Mouse (Mus musculus): ENCODE measurements at regions not wholly inside any gene's neighbourhood (a gene's known extent, or its start where the extent isn't known, plus 50 kb on each side); places are given as distances from the start of the nearest gene placed in this dataset.
"Not testable (repeated sequence)": the region's sequence is repeated elsewhere in the genome, so short reads cannot be mapped to it uniquely, and the experiment has no call there.

DNA sequence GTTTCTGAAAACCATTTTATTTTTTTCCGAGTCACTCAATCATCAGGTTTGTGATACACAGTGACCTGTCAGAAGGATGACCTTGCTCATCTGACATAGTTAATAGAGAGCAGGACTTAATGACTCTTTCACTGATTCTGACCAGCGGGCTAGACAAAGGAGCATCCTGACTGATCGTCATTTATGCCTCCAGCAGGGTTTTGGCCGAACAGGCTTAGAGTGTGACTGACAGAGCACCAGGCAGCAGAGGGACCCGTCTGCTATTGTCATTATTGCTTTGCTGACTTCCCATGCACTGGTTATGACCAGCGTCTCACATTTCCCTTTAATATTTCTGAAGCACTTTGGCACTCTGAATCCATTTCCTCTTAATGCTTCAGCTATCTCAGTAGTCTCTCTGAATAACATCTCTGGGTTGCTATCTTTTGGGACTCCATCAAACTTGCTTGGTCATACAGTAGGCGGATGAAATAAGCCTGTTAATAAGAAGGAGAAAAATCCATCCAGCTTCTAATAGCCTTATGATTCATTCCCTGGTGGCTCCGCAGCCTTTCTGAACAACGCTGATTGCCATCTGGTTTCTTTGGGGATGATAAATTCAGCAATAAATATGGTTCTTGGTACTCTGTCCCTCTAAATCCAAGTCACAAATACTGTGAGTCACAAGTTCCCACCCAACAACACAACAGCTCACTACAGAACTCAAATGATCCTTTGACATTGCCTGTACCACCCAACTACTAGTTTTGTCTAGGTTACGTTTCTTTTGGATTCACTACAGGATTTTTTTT is 820.8 kb upstream of the Sox9 start:
- Histone ChIP-seq H3K4me1 (no peaks in the 10 kb centered on the region), H3K27me3 (no peaks in the 10 kb centered on the region), H3K27ac (replicated peaks) (0 out of 2 replicates have a peak overlapping the region, but pooled peaks have one; percentile 42), H3K9ac (replicated peaks) (no peak overlapping the region), H3K36me3 (no peaks in the 10 kb centered on the region), H3K9me3 (no peaks in the 10 kb centered on the region), H3K4me2 (replicated peaks) (no peak overlapping the region), H3K4me3 (no peak overlapping the region)
- 0 out of 2 replicates have a peak, but pooled peaks have one; percentile 41 for ATAC-seq (ENCODE audit: low FRiP score, low read depth)
- WGBS = 60% methylated on average over 10 of the region's 10 CpGs

DNA sequence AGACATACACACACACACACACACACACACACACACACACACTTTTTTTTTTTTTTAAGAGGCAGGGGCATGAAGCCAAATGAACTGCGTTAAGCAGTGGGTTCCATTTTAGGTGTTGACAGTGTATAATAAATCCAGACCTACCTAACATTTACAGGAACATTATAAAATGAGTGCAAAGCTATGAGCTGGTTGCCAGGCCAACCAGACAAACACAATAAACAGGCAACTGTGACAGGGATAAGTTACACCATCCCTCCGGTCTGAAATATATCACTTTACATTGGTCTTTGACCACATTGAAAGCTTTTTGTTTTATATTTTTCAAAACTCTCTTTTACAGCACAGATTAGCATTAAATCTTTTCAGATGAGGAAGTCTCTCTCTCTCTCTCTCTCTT is 820.2 kb upstream of the Sox9 start:
- Histone ChIP-seq H3K9ac (replicated peaks) (no peak overlapping the region), H3K4me1 (no peaks in the 10 kb centered on the region), H3K27me3 (no peaks in the 10 kb centered on the region), H3K4me3 (no peak overlapping the region), H3K9me3 (no peaks in the 10 kb centered on the region), H3K27ac (replicated peaks) (no peak overlapping the region), H3K36me3 (no peaks in the 10 kb centered on the region), H3K4me2 (replicated peaks) (no peak overlapping the region)
- WGBS = 80% methylated on average over 2 of the region's 2 CpGs
- no peak for ATAC-seq (ENCODE audit: low FRiP score, low read depth)

- Histone ChIP-seq H3K36me3 (no peaks in the 10 kb centered on the region), H3K9me3 (no peaks in the 10 kb centered on the region), H3K4me2 (replicated peaks) (no peak overlapping the region), H3K4me1 (no peaks in the 10 kb centered on the region), H3K9ac (replicated peaks) (no peak overlapping the region), H3K27me3 (no peaks in the 10 kb centered on the region), H3K27ac (replicated peaks) (no peak overlapping the region), H3K4me3 (no peak overlapping the region)
- ATAC-seq (ENCODE audit: low FRiP score, low read depth) = no peak
- WGBS = 77% methylated on average over 6 of the region's 6 CpGs
Observed at GRCm38 (mm10) chr11:111964066-111964465, 818.0 kb upstream of the Sox9 start.

DNA sequence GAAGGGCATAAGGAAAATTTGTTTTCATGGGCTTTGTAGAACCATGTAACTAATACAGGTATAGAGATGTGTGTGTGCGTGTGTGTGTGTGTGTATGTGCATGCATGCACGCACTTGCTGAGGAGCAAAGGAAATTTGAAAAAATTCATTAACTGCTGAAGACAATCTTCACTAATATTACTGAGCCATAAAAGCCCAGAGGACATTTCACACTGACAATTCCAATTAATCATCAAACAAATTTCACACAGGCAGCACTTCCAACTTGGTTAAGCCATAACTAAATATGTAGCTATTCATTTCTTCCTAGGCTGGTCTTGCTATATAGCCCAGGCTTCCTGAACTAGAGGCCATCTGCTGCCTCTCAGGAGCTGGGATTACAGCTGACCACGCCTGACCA is 815.6 kb upstream of the Sox9 start:
- H3K27me3 ChIP-seq = no peaks in the 10 kb centered on the region
- WGBS = 92% methylated on average over 3 of the region's 3 CpGs
- no peaks in the 10 kb centered on the region for H3K9me3 ChIP-seq
- ATAC-seq (ENCODE audit: low FRiP score, low read depth) = no peak
- H3K36me3 ChIP-seq = no peaks in the 10 kb centered on the region
- H3K27ac ChIP-seq (replicated peaks) = no peak overlapping the region
- no peak overlapping the region for H3K4me3 ChIP-seq
- H3K4me1 ChIP-seq = no peaks in the 10 kb centered on the region
- H3K4me2 ChIP-seq (replicated peaks) = no peak overlapping the region
- H3K9ac ChIP-seq (replicated peaks) = no peak overlapping the region

GRCm38 (mm10) chr11:111971001-111971400 is 811.0 kb upstream of the Sox9 start:
- H3K9me3 ChIP-seq = no peaks in the 10 kb centered on the region
- no peak overlapping the region for H3K4me2 ChIP-seq (replicated peaks)
- no peak for ATAC-seq (ENCODE audit: low FRiP score, low read depth)
- no peaks in the 10 kb centered on the region for H3K4me1 ChIP-seq
- H3K27ac ChIP-seq (replicated peaks) = no peak overlapping the region
- WGBS = 84% methylated on average over 4 of the region's 4 CpGs
- no peak overlapping the region for H3K9ac ChIP-seq (replicated peaks)
- no peaks in the 10 kb centered on the region for H3K36me3 ChIP-seq
- H3K27me3 ChIP-seq = no peaks in the 10 kb centered on the region
- H3K4me3 ChIP-seq = no peak overlapping the region

GRCm38 (mm10) chr11:111978667-111979066 is 803.4 kb upstream of the Sox9 start:
- 90% methylated on average over 4 of the region's 4 CpGs for WGBS
- Histone ChIP-seq H3K27me3 (no peaks in the 10 kb centered on the region), H3K4me1 (no peaks in the 10 kb centered on the region), H3K27ac (replicated peaks) (no peak overlapping the region), H3K9ac (replicated peaks) (no peak overlapping the region), H3K4me2 (replicated peaks) (no peak overlapping the region), H3K4me3 (no peak overlapping the region), H3K36me3 (no peaks in the 10 kb centered on the region), H3K9me3 (no peaks in the 10 kb centered on the region)
- no peak for ATAC-seq (ENCODE audit: low FRiP score, low read depth)

DNA sequence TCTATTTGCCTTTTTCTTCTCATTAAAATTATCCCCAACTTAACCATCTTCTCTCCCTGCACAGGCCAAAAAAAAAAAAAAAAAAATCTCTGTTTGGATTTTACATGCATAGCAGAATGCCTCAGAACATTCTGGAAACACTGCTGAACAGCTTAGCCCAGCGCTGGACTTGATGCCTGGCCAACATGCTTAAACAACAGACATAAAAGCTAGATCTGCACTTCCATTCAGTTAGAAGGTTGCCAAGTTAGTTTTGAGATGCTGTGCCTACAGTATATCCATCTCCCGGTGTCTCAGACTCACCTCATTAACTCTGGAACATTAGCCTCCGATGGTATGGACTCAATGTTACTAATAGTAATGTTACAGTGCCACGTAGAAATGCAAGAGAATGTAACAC is 785.6 kb upstream of the Sox9 start:
- no peak overlapping the region for H3K9ac ChIP-seq (replicated peaks)
- H3K4me2 ChIP-seq (replicated peaks) = no peak overlapping the region
- H3K4me1 ChIP-seq = no peaks in the 10 kb centered on the region
- no peak overlapping the region for H3K27ac ChIP-seq (replicated peaks)
- 93% methylated on average over 4 of the region's 4 CpGs for WGBS
- ATAC-seq (ENCODE audit: low FRiP score, low read depth) = no peak
- no peaks in the 10 kb centered on the region for H3K27me3 ChIP-seq
- H3K9me3 ChIP-seq = no peaks in the 10 kb centered on the region
- H3K36me3 ChIP-seq = no peaks in the 10 kb centered on the region
- no peak overlapping the region for H3K4me3 ChIP-seq

DNA sequence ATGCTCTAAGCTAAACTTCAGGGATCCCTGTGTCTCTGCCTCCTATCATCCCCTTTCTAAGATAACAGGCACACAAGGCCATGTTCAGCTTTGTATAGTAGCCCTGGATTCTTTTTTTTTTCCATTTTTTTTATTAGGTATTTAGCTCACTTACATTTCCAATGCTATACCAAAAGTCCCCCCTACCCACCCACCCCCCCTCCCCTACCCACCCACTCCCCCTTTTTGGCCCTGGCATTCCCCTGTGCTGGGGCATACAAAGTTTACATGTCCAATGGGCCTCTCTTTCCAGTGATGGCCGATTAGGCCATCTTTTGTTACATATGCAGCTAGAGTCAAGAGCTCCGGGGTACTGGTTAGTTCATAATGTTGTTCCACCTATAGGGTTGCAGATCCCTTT is 771.2 kb upstream of the Sox9 start:
- 85% methylated on average over 1 of the region's 2 CpGs for WGBS
- H3K4me1 ChIP-seq; H3K27ac ChIP-seq (replicated peaks); H3K9ac ChIP-seq (replicated peaks); H3K27me3 ChIP-seq; H3K4me2 ChIP-seq (replicated peaks); H3K4me3 ChIP-seq; H3K9me3 ChIP-seq; H3K36me3 ChIP-seq: not testable (repeated sequence)
- peak; percentile 74 for ATAC-seq (ENCODE audit: low FRiP score, low read depth)

- WGBS = 90% methylated on average over 3 of the region's 3 CpGs
- Histone ChIP-seq H3K9ac (replicated peaks) (no peak overlapping the region), H3K36me3 (no peaks in the 10 kb centered on the region), H3K4me3 (no peak overlapping the region), H3K27me3 (no peaks in the 10 kb centered on the region), H3K4me2 (replicated peaks) (no peak overlapping the region), H3K9me3 (no peaks in the 10 kb centered on the region), H3K4me1 (no peaks in the 10 kb centered on the region), H3K27ac (replicated peaks) (no peak overlapping the region)
- ATAC-seq (ENCODE audit: low FRiP score, low read depth) = no peak
Observed at GRCm38 (mm10) chr11:112017906-112018305, 764.1 kb upstream of the Sox9 start.

DNA sequence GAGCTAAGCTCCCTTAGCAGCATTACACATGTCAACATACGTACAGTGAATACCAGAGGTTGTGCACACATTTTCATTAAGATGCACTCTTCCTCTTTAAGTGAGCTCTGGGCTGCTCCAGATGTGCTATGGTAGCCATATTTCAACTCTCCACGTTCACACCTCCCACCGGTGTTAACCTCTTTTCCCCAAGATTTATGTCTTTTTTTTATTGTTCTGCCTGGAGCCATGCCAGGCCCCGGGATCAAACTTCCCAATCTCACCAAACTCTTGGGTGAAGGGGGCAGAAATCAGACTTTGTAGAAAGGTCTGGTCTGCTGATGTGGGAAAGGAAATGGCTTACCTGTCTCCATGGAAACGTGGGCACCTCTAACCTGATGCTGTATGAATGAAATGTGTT is 754.0 kb upstream of the Sox9 start:
- Histone ChIP-seq H3K36me3 (no peaks in the 10 kb centered on the region), H3K4me2 (replicated peaks) (no peak overlapping the region), H3K27me3 (no peaks in the 10 kb centered on the region), H3K9me3 (no peaks in the 10 kb centered on the region), H3K4me3 (no peak overlapping the region), H3K9ac (replicated peaks) (no peak overlapping the region), H3K27ac (replicated peaks) (no peak overlapping the region), H3K4me1 (no peaks in the 10 kb centered on the region)
- WGBS = 86% methylated on average over 5 of the region's 5 CpGs
- ATAC-seq (ENCODE audit: low FRiP score, low read depth) = no peak

GRCm38 (mm10) chr11:112038741-112039140 is 743.3 kb upstream of the Sox9 start:
- Histone ChIP-seq H3K27ac (replicated peaks) (no peak overlapping the region), H3K9ac (replicated peaks) (no peak overlapping the region), H3K4me1 (no peaks in the 10 kb centered on the region), H3K4me2 (replicated peaks) (no peak overlapping the region), H3K9me3 (no peaks in the 10 kb centered on the region), H3K27me3 (no peaks in the 10 kb centered on the region), H3K36me3 (no peaks in the 10 kb centered on the region), H3K4me3 (no peak overlapping the region)
- no peak for ATAC-seq (ENCODE audit: low FRiP score, low read depth)
- 93% methylated on average over 11 of the region's 11 CpGs for WGBS

DNA sequence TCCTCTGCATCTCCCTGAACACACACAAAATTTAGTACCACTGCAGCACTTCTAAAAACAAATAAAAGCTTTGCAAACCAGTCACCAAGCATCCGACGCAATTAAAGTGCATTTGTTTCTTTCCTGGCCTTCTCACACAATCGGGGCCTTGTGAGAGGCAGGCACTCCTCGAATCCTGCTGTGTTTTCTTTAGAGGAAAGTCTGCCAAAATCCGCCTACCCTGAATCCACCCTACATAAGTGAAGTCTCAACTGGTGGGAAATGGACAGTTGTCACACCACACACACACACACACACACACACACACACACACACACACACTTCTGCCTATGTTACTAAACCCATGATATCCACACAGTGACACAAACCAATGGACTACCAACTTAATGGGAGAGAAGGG is 737.6 kb upstream of the Sox9 start:
- Histone ChIP-seq H3K4me2 (replicated peaks) (no peak overlapping the region), H3K4me3 (no peak overlapping the region), H3K9ac (replicated peaks) (no peak overlapping the region), H3K27me3 (no peaks in the 10 kb centered on the region), H3K4me1 (0 out of 2 replicates have a peak, but pooled peaks cover 6% of the 10 kb centered on the region), H3K36me3 (no peaks in the 10 kb centered on the region), H3K27ac (replicated peaks) (no peak overlapping the region), H3K9me3 (no peaks in the 10 kb centered on the region)
- no peak for ATAC-seq (ENCODE audit: low FRiP score, low read depth)
- WGBS = 56% methylated on average over 5 of the region's 5 CpGs

DNA sequence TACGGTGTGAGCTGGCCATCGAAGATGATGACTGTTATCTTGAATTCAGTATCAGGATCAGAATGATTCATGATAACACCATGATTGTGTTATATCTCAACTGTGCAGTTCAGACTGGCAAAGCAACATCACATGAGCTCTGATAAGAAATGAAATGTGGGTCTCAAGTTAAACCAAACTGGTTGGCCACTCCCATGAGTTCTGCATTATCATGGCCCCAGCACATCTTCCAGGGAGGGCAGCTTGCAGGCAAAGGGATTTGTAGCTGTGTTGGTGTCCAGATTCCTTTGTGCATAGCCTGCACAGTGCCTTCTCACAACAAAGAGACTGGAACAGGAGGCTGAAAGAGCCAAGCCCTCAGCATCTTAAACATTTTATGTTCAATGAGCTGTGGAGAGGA is 736.7 kb upstream of the Sox9 start:
- no peak overlapping the region for H3K9ac ChIP-seq (replicated peaks)
- 94% methylated on average over 2 of the region's 2 CpGs for WGBS
- no peak overlapping the region for H3K4me3 ChIP-seq
- H3K27me3 ChIP-seq = no peaks in the 10 kb centered on the region
- no peak overlapping the region for H3K4me2 ChIP-seq (replicated peaks)
- H3K27ac ChIP-seq (replicated peaks) = no peak overlapping the region
- 0 out of 2 replicates have a peak, but pooled peaks cover 6% of the 10 kb centered on the region for H3K4me1 ChIP-seq
- no peak for ATAC-seq (ENCODE audit: low FRiP score, low read depth)
- no peaks in the 10 kb centered on the region for H3K36me3 ChIP-seq
- no peaks in the 10 kb centered on the region for H3K9me3 ChIP-seq
